Mouse (Mus musculus) gastrocnemius, postnatal 10 days (tissue): ENCODE results near the gene Alpl. TPM values are rescaled to one million over a fixed set of nuclear protein-coding genes. Genes with fewer than 3 reads are reported as not detected.

Experiments used
- DNase-seq: peaks from one replicate; pipeline ENCODE4 v3.0.0; 2021; ENCODE audit warnings: mixed read lengths
- total RNA-seq, 2 experiments: library from RNA; stranded (reverse); gene quantifications; 2 replicates each; pipeline ENCODE4 v1.2.3; 2021

Gene Alpl
- total RNA-seq, 2 experiments from 2014 or later = 2.7 to 20.8 TPM

DNA sequence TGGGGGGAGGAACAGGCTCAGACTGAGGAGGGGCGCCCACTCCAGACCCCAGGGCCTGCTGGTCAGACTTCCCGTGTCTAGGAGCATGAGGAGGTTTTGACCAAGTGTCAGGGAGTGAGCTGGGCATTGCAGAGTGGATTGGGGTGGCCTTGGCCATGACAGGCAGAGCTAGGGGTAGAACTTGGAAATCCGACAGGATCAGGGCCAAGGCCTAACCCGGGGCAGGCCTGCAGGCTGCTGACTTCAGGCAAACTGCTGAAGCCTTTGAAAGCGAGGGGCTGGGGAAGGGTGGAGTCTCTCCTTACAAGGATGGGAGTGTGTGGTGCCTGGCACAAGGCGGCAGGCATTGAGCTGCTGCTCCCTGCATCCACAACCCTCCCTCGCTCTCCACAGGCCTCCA lies 79.2 kb downstream of the Alpl start:
- no peak for DNase-seq

DNA sequence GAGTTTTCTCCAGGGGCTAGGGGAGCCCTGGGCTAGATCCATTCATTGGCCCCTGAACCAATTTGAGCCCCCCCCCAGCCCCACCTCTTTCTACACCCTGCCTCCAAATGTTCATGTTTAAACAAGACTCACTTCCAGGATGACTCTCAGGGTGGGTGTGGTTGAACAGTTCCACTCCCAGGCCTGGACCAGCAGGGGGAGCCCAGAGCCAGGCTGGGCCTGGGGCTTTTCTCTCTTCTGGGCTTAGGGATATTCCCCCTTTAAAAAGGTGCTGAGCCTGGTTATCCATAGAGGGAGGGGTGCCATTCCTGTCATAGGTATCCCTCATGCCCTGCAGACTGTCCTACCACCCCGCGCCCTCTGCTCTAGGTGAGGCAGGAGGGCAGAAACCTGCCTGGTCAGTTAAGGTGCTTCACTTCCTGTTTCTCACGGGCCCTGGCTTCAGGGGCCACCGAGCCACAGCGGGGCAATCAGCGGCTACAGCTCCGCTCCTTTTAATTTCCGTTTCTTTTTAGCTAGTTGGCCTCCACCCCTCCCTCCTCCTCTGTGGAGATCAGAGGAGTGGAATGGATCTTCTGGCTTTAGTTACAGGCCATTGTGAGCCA lies 82.1 kb downstream of the Alpl start:
- no peak for DNase-seq

DNA sequence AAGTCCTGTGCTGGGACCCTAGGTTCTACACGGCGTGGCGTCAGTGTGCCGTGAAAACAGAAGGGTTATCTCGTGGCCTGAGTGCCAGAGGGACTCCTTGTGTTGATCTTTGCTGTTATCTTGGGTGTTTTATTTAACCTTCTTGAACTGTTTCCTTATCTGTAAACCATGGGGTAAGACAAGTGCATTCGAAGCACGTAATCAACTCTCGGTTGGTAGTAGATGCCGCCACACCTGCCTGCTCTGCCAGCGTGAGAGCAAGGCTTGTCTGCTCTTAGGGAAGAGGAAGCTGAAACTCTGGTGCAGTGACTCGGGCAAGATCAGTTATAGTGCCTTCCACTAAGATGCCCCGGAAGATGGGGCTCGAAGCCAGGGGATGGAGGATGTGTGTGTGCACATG lies 83.2 kb downstream of the Alpl start:
- DNase-seq = no peak

DNA sequence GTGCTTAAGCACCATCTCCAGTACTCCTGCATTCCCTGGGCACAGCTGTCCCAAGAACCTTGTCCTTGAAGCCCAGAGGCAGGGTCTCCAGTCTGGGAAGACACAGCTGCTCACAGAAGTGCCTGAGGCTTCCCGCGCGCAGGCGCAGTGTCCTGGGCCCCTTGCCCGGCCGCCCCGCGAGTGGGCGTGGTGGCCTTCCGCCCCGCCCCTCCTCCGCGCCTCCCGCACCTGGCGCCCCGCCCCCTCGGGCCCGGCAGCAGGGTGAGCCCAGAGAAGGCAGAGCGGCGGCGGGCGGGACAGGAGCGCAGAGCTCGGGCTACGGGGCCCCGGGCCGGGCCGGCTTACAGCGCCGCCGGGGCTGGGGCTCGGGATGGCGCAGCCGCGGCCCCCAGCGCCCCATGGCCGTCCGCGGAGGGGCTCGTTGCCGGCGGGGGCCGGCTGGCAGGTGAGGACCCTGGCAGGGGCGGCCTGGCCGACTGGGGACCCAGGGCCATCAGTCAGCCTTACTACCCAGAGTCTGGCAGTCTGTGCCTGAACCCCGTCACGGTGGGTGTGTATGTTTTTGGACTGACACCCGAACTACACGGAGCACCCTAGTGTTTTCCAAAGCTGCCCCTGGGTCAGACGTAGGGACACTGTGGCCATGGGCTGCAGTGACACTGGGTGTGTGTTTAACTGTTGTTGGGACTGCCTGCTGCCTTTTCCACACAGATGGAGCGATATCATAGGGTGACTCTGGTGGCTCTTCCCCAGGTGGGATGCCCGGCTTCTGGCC lies 88.8 kb downstream of the Alpl start:
- peak; percentile 92 for DNase-seq

DNA sequence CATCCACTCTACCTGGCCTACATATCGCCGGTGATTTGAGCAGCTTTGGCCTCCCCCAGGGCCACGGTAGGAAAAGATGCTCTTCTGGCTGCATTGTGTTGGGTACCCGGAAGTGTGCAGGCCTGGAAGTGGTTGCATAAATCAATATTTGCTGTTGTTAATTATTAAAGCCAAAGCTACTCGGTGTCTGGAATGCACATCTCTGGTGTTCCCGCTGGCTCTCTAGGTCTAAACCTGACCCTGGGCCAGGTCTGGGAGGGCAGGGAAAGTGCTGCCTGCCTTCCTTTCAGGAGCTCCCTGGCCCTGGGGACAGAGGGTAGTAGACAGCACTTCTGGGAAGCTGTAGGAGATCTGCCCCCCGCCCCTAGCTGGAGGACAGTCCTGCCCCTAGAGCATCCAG lies 89.7 kb downstream of the Alpl start:
- no peak for DNase-seq

DNA sequence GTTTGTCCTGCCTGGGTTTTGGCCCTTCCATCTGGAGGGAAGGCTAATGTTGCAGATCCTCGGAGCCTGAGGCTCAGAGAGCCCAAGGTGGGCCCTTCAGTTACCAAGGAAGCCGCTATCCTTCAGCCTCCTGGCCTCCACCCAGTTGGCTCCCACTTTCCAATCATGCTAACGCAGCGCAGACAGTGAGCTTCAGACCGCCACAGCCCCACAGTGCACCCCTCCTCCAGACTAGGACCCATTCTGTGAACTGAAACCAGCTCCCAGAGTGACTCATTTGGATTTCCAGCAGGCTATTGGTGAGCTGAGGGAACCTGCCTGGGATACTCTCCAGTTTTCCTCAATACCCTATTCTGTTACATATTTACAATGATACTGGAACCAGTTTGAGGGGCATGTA lies 90.8 kb downstream of the Alpl start:
- DNase-seq = no peak

DNA sequence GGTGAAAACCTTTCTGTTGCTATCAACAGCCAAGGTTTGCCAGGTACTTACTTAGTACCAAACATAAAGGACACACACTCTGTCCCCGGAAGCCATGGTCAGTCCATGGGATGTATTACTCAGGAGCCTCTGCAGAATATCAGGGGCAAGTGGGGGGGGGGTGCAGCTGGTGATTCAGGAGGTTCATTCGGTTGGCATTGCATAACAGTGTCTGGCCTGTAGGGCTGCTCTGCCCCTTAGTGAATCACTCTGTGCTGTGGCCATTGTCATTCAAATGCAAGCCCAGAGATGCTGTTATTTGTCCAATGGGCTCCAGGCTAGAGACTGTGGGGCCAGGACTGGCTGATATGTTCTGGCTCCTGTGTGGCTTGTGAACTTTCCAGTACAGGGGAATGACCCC lies 91.6 kb downstream of the Alpl start:
- no peak for DNase-seq

DNA sequence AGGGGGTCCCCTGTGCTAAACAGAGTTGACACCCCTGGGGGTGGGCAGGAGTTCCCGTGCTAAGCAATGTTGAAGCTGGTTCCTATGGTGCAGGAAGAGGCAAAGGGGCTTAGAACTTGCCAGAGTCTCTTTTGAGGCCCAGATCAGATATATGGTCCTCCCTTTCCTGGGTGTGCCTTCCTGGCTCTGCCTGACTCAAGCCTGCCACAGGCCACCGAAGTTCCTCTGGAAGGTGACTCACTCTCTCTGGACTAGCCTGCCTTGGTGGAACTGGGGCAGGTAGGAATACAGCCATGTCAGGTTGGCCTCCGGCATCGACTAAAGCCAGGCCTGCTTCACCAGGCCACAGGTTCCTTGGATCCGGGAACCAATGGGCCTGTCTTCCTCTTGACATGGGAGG lies 93.1 kb downstream of the Alpl start:
- DNase-seq = no peak

DNA sequence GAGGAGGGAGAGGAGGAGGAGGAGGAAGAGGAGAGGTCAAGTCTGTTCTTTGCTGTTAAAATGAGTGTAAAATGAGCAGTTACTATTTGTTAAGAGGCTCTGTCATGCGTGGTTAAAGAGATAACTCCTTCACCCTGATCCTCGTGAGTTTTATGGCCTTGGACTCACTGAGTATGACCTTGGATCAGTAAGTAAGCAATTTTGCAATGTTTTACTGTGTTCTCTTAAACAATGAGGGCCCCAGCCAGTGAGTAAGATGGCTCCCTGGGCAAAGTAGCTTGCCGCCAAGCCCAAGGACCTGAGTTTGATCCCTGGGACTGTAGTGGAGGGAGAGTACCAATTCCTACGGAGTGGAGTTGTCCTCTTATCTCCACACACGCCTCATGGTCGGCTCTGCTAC lies 95.2 kb downstream of the Alpl start:
- DNase-seq = no peak

DNA sequence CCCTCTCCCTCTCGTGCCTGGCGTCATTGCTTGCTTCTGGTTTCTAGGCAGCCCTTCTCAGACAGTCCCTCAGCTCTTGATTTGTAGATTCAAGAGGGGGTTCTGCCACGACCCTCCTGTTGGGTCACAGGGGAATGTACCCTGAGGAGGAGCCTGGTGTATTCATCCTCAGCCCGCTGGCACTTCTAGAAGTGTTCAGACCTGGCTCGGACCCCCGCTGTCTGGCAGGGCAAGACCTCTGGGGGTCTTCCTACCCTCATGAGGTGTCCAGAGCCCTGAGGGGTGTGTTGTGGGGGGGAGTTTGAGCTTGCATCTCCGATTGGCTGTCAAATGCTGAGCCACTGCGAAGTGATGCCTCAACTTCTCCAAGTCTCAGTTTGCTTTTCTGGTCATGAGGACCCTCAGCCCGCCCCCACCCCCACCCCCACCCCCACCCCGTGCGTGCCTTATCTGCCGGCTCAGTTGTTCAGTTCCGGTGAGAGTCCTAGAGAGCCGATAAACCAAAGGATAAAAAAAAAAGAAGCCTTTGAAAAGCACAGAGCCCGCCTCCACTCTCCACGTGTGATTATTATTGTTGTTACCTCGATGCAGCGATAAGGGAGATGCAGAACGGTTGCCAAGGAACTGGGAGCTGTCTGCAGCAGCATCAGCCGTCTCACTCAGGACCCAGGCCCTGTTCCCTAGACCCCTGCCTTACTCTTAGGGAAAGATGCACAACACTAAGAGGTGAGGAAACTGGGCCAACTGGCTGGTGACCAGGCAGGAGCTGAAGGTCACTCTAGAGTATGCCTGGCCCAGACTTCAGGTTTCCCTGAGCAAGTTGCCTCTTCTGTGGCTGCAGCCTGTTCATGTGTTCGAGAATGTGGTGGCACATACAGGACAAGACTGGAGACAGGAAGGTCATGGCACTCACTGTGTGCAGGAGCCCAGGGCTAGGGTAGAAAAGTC lies 96.6 kb downstream of the Alpl start:
- no peak for DNase-seq

DNA sequence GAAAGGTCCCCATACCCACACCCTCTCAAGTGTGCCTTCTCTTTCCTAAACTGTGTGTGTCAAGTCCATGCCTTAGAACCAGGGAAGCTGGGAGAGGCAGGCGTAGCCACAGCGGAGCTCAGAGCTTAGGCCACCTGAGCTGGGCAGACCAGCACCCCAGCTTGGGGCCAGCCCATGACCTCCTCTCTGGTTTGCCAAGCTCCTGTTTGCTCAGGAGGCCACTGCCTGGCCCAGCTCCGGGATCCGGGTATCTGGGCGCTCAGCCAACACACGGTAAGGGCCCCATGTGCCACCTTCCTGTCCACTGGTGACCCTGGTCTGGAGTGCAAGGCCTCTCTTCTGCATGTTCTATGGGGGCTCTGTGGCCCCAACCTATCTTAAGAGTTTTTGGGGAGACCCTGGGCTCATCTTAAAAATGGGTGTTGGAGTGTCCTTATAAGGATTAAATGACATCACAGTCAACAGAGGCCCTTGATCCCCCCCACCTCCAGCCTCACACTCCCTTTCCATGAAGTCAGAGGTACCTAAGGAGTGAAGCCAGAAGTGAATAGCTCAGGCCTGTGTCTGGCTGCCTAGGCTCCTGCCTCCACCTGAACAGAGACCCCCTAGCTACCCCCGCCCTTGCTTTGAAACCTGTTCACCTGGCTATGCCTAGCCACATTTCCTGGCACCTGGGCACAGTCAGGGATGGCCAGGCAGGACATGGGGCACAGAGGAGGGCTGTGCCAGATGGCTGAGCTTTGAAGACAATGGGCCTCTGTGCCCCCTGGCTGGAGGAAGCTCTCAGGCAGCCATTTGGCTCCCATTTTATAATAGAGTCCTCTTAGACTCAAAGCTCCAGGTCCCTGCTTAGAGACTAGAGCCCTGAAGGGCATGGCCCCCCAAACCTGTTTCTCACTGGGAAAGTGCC lies 97.9 kb downstream of the Alpl start:
- no peak for DNase-seq

DNA sequence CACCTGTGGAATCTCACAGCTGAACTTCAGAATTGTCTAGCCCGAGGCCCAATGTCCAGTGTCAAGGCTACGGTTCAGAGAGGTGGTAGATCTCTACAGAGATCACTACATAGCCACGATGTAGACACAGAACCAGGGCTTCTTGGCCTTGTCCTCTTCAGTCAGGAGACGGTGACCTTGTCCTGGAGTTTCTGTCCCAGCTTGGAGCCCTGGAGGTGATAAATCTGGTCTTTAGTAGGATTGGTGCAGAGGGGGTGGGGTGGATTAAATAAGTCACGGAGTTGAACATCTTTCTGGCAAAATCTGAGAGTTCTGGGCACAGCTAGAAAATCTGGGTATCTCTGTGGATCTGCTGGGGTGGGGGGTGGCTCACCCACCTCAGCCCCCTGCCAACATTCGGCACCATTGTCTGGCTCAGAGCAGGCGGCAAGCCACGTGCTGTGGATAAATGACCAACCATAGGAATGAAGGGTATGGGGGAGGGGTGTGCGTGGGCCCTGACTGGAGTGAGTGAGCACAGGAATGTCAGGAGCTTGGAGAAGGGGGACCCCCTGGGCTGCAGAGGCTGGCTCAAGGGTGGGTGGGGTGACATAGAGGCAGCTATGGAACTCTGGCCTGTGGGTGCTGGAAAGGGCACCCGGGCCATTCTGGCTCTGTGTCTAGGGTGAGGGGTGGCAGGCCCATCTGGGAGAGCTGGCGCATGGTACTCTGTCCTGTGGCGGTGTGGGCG lies 98.9 kb downstream of the Alpl start:
- DNase-seq = no peak

DNA sequence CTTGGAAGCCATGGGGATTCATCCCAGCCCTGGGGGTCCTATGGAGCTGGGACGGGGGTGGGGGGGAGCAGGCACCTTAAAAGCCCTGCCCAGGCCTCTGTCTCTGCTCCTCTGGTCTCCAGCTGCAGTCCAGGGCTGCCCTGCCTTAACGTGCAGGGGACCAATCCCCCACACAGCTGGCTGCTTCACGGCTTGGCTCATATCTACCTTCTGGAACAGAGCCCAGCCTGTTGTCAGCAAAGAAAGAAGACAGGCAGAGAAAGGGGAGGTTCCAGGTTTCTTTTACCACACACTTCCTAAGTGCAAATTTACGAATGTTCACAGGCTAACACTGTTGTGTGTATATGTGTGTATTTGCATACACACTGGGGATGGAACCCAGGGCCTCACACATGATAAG lies 100.3 kb downstream of the Alpl start:
- DNase-seq = no peak

DNA sequence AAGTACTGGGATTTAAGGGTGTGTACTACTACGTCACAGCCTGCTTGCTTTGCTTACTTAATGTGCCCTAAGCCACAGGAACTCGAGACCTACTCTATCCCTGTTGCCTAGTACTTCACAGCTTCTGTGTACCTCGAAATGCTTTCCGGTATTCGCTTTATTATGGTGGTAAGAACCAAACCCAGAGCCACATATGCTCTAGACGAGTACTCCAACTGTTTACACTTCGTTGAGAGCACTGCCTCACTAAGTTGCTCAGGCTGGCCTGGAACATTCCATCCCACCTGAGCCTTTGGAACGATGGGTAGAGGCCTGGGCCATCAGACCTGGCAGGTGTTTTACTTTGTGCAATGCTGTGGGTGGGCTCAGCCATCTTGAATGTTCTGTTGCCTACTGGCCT lies 100.9 kb downstream of the Alpl start:
- DNase-seq = no peak

DNA sequence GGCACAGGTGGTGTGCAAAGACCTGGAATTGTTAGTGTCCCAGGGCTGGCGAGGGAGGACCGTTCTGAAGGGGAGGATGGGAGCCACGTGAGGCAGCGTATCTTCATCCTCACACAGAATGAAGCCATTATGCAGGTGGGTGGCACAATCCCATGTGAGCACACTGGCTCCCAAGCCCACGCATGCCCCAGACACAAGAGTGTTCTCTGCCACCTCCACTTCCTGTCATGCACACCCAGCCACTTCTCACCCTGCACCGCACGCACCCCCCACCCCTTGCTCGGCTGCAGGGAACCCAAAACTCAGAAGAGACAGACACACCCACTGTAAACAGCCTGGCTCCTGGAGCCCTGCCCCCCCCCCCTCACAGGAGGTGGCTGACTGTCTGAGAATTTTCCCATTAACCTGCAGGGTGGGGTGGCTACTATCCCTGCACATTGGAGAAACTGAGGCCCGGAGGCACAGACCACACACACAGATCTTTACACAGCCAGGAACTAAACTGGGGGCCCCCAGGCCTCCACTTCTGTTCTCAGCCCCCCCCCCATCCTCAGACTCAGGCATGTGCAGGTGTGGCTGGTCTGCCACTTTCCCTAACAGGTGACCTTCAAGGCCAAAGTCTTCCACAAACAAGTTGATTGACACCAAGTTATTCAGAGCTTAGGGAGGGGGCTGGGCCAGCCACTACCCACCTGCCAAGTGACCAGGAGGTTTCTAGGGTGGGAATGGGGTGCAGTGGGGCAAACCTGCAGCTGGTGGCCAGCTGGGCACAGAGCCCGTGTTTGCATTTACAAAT lies 103.9 kb downstream of the Alpl start:
- no peak for DNase-seq

Other genes starting within 250 kb of the Alpl start
- not detected for gene Ldlrad2, start 221.8 kb downstream of the Alpl start, total RNA-seq
- 10 to 100 TPM; 26.4 to 44.1 TPM for gene Usp48, start 202.6 kb downstream of the Alpl start, total RNA-seq
- gene Rap1gap, start 131.7 kb downstream of the Alpl start, total RNA-seq = 1 to 10 TPM; 5.3 to 5.6 TPM
- gene Ece1, start 65.9 kb upstream of the Alpl start, total RNA-seq = 10 to 100 TPM; 51.8 to 53.6 TPM
- 100 to 1,000 TPM; 100 to 108 TPM for gene Eif4g3, start 196.6 kb upstream of the Alpl start, total RNA-seq